Mouse (Mus musculus) ES-E14 (cell line): ENCODE data around the gene Mvd. TPM values are rescaled to one million over a fixed set of nuclear protein-coding genes. Genes with fewer than 3 reads are reported as not detected.
A peak's percentile ranks its signal among the peaks of the same experiment; 100 is the strongest.

Experiments
- DNase-seq: peaks from one replicate; pipeline ENCODE4 v3.0.0-alpha.2; 2013; ENCODE audit warnings: low read depth, low spot score
- H3K27ac ChIP-seq: 2 replicates; pipeline ENCODE4 v1.5.1; 2012; ENCODE audit warnings: low read depth, mild to moderate bottlenecking, low read length, moderate library complexity, mixed read lengths; ENCODE audit not compliant: poor library complexity, insufficient read depth, severe bottlenecking
- H3K36me3 ChIP-seq: 2 replicates; pipeline ENCODE4 v1.6.1; 2012; ENCODE audit warnings: mild to moderate bottlenecking, low read length, moderate library complexity, mixed read lengths; ENCODE audit not compliant: control insufficient read depth, poor library complexity, insufficient read depth, severe bottlenecking
- H3K4me1 ChIP-seq, 2 experiments: fragments of 150-350 bp in 1 of 2; sonication (generic) in 1 of 2; 2 replicates each; pipeline ENCODE4 v1.6.1; 2012; ENCODE audit warnings: low read length in 2 of 2, mild to moderate bottlenecking in 1 of 2, mixed read lengths in 1 of 2; ENCODE audit not compliant: control insufficient read depth in 2 of 2, insufficient read depth in 2 of 2, poor library complexity in 1 of 2
- H3K4me3 ChIP-seq, 2 experiments: fragments of 150-350 bp in 1 of 2; sonication (generic) in 1 of 2; 2 replicates each; pipeline ENCODE4 v1.5.1; 2012; ENCODE audit warnings: low read length in 2 of 2, low read depth in 1 of 2, mild to moderate bottlenecking in 1 of 2, mixed read lengths in 1 of 2; ENCODE audit not compliant: insufficient read depth in 1 of 2, poor library complexity in 1 of 2, severe bottlenecking in 1 of 2
- H3K9ac ChIP-seq: 2 replicates; pipeline ENCODE4 v1.6.1; 2012; ENCODE audit warnings: low read depth, mild to moderate bottlenecking, low read length, mixed read lengths; ENCODE audit not compliant: poor library complexity, insufficient read depth, severe bottlenecking
- H3K9me3 ChIP-seq: fragments of 150-350 bp; sonication (generic); 2 replicates; pipeline ENCODE4 v1.6.1; 2012; ENCODE audit warnings: low read depth, mild to moderate bottlenecking, low read length; ENCODE audit not compliant: control insufficient read depth, insufficient read depth
- CHD2 ChIP-seq: IDR thresholded peaks from 2 replicates; pipeline ENCODE4 v1.6.1; 2014; ENCODE audit warnings: mild to moderate bottlenecking, low read depth, low read length, inconsistent platforms
- HCFC1 ChIP-seq: IDR thresholded peaks from 2 replicates; pipeline ENCODE4 v1.6.1; 2012; ENCODE audit warnings: low read length, inconsistent platforms, borderline replicate concordance; ENCODE audit not compliant: insufficient read depth
- MAFK ChIP-seq: IDR thresholded peaks from 2 replicates; pipeline ENCODE4 v1.6.1; 2014; ENCODE audit warnings: mild to moderate bottlenecking, low read depth, low read length, inconsistent platforms; ENCODE audit not compliant: insufficient read depth
- ZC3H11A ChIP-seq: IDR thresholded peaks from 2 replicates; pipeline ENCODE4 v1.6.1; 2012; ENCODE audit warnings: low read depth, mild to moderate bottlenecking, inconsistent platforms, low read length, borderline replicate concordance
- ZNF384 ChIP-seq: IDR thresholded peaks from 2 replicates; pipeline ENCODE4 v1.6.1; 2012; ENCODE audit warnings: low read depth, low read length, inconsistent platforms
- in situ Hi-C, 2 experiments: fragments of 600-800 bp; cut with MboI; formaldehyde crosslinking; loops; one replicate each; pipeline ENCODE4 v1.15.1; 2025; ENCODE audit warnings: low sequenced_read_pairs in 2 of 2, inconsistent platforms in 1 of 2; ENCODE audit not compliant: unreplicated experiment in 2 of 2
- total RNA-seq: library from RNA; depleted of rRNA; stranded (reverse); fragments of 300-350 nt; gene quantifications from 2 replicates; pipeline ENCODE4 v1.2.3, GENCODE M21; 2012

The Mvd gene
- total RNA-seq, 1 experiment: 35.2 TPM

DNA sequence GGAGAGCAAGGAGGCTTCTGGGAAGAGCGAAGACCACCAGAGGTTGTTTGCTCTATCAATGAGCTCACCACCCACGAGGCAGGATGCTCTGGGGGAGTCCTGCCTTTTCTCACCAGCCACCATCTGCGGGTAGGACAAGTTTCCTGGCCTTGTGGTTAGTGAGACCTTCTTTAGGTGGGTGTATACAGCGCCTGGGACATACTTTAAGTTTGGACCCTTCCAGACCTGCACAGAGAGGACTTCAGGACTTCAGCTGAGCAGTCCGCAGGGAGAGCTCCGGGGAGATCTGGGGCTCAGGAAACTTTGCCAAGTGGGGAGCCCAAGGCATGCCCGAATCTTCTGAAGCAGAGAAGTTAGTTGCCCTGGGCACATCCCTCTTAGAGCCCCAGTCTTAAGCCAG, 16.8 kb upstream of the Mvd start:
- H3K9ac ChIP-seq: peak overlapping the region; percentile 45

DNA sequence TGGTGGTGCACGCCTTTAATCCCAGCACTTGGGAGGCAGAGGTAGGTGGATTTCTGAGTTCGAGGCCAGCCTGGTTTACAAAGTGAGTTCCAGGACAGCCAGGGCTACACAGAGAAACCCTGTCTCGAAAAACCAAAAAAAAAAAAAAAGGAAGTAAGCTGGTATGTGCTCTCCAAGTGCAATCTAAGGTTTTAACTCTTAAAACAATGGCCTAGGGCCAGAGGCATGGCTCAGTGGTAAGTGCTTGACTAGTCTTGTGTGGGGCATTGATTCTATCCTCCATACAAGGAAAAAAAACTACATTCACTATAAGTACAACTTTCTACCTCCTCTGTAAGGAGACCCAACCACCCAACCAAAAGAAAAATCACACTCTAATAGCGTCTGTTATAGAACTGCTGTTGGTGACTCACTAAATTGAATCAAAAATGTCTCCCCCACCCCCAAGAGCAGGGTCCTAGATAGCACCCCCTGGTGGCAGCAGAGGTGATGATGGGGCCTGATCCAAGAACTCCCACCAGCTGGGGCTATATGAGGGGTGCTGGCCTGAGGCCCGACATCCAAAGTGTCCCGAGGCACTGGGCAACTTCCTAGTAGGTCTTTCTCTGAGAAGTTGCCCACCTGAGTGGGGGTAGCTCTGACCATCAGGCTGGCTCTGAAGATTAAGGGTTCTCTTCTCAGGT, 16.1 kb upstream of the Mvd start:
- in situ Hi-C loops: no loop called here
- DNase-seq: no peak
- no peak for TF ChIP-seq CHD2
- TF ChIP-seq ZC3H11A: no peak
- no peak for TF ChIP-seq ZNF384
- no peak for TF ChIP-seq HCFC1
- TF ChIP-seq MAFK: no peak
- peaks cover 4% of the 10 kb centered on the region; the same call in 1 of the 2 replicates for H3K36me3 ChIP-seq
- peaks cover 0 to 18% of the 10 kb centered on the region in 2 experiments; a peak in 2 of 4 replicates for H3K4me1 ChIP-seq
- H3K4me3 ChIP-seq: peak overlapping the region in 1 of 2 experiments; percentile 85; a peak in 1 of 4 replicates
- no peaks in the 10 kb centered on the region for H3K9me3 ChIP-seq
- no peak overlapping the region for H3K9ac ChIP-seq
- H3K27ac ChIP-seq: no peak overlapping the region

More for the DNA sequence above, 16.8 kb upstream of the Mvd start:
- no peak overlapping the region for H3K27ac ChIP-seq
- H3K36me3 ChIP-seq: peaks cover 4% of the 10 kb centered on the region; the same call in 1 of the 2 replicates
- no peaks in the 10 kb centered on the region for H3K9me3 ChIP-seq
- TF ChIP-seq HCFC1: no peak
- in situ Hi-C loops: no loop called here
- DNase-seq: no peak
- H3K4me3 ChIP-seq: peak overlapping the region; percentile 60 to 85
- peaks cover 0 to 18% of the 10 kb centered on the region in 2 experiments; a peak in 2 of 4 replicates for H3K4me1 ChIP-seq

DNA sequence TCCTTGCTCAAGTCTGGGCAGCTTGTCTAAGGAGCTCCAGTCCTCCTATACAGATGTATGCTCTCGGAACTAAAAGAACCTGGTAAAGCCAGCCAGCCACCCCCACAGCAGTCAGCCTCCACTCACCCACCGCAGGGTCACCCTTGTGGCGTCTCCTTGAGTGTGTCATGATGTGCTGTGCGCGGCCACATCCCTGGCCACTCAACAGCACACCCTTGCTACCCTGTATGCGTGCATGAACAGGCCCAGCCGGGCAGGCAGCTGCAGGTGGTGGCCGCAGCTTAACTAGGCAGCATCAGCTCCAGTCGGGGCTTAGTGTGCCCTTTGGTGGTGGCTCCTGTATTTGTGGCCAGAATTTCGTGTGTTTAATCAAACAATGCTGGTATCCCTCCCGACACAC, 13.9 kb upstream of the Mvd start:
- TF ChIP-seq ZC3H11A: no peak
- no peak for TF ChIP-seq ZNF384
- no peak for TF ChIP-seq HCFC1
- TF ChIP-seq MAFK: no peak
- TF ChIP-seq CHD2: no peak
- in situ Hi-C loops: no loop called here
- Histone ChIP-seq H3K36me3 (peaks cover 4% of the 10 kb centered on the region; the same call in 1 of the 2 replicates), H3K4me1 (peaks cover 0 to 16% of the 10 kb centered on the region in 2 experiments; a peak in 2 of 4 replicates), H3K9ac (no peak overlapping the region), H3K27ac (no peak overlapping the region), H3K4me3 (no peak overlapping the region), H3K9me3 (no peaks in the 10 kb centered on the region)
- no peak for DNase-seq

DNA sequence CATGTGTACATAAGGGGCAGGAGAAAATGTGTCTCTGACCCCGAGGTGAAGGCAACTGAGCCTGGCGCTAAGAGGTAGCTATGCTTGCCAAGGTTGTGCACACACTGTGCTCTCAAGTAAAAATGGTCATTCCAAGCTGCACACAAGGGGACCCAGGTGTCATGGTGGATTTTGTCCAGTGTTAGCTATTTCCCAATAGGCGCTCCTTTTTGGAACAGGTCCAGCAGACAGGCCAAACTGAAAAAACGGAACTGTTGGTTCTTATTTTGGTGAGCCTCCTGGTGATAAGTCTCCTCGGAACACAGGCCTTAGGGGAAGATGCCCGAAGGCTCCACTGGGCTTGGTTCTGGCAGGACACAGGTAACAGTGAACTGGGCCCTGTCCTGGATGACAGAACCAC, 11.2 kb upstream of the Mvd start:
- TF ChIP-seq HCFC1 (no peak), ZNF384 (no peak), ZC3H11A (no peak), CHD2 (no peak), MAFK (no peak)
- Histone ChIP-seq H3K9ac (no peak overlapping the region), H3K36me3 (peaks cover 4% of the 10 kb centered on the region; the same call in 1 of the 2 replicates), H3K4me3 (no peak overlapping the region), H3K9me3 (no peaks in the 10 kb centered on the region), H3K4me1 (no peaks in the 10 kb centered on the region; a peak in 1 of 4 replicates), H3K27ac (no peak overlapping the region)
- no peak for DNase-seq
- in situ Hi-C loops: no loop called here

DNA sequence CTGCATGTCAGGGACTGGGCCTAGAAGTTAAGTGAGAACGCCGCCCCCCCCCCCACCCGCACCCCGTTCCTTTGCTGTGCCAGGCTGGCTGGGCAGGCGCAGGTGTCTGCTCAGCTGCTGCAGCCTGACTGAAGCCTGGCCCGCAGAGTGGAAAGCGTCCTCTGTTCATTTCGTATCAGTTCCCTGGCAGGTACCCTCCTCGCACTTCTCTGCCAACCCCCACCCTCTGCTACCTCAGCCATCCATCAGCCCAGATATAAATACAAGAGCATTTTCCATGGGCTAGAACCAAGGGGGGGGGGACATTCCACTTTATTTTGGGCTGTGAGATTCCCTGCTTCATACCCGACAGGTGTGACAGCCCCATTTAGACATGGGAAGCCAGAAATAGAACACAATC, 8.9 kb upstream of the Mvd start:
- Histone ChIP-seq H3K27ac (no peak overlapping the region), H3K4me1 (no peaks in the 10 kb centered on the region; a peak in 1 of 4 replicates), H3K4me3 (no peak overlapping the region), H3K9ac (no peak overlapping the region), H3K36me3 (peaks cover 4% of the 10 kb centered on the region; the same call in 1 of the 2 replicates), H3K9me3 (no peaks in the 10 kb centered on the region)
- no peak for DNase-seq
- in situ Hi-C loops: no loop called here
- no peak for TF ChIP-seq ZC3H11A
- no peak for TF ChIP-seq ZNF384
- TF ChIP-seq CHD2: no peak
- no peak for TF ChIP-seq MAFK
- no peak for TF ChIP-seq HCFC1
